Mouse (Mus musculus) C2C12 (cell line): ENCODE measurements at regions not wholly inside any gene's neighbourhood (a gene's known extent, or its start where the extent isn't known, plus 50 kb on each side); places are given as distances from the start of the nearest gene placed in this dataset.

Experiments
- H3K27me3 ChIP-seq: one replicate; pipeline ENCODE4 v1.6.1; 2011; ENCODE audit not compliant: control insufficient read depth, insufficient read depth, insufficient read length
- H3K36me3 ChIP-seq: one replicate; pipeline ENCODE4 v1.6.1; 2011; ENCODE audit not compliant: control insufficient read depth, insufficient read depth
- H3K4me3 ChIP-seq: one replicate; pipeline ENCODE4 v1.5.1; 2011; ENCODE audit warnings: mild to moderate bottlenecking, control low read depth; ENCODE audit not compliant: poor library complexity, insufficient read depth, severe bottlenecking
- H3K79me2 ChIP-seq: one replicate; pipeline ENCODE4 v1.6.1; 2011; ENCODE audit not compliant: control insufficient read depth, insufficient read depth
- H3K79me3 ChIP-seq: one replicate; pipeline ENCODE4 v1.6.1; 2011; ENCODE audit warnings: low read depth, control low read depth
- H3ac ChIP-seq: one replicate; pipeline ENCODE3; 2011; ENCODE audit warnings: low read depth; ENCODE audit not compliant: control insufficient read depth, insufficient read length
- CEBPB ChIP-seq: IDR thresholded peaks from one replicate; pipeline ENCODE4 v1.6.1; 2011; ENCODE audit warnings: low read depth, mild to moderate bottlenecking, control low read depth, moderate library complexity
- CTCF ChIP-seq: IDR thresholded peaks from one replicate; pipeline ENCODE4 v1.5.1; 2011; ENCODE audit not compliant: control insufficient read depth, insufficient read depth, insufficient read length
- FOSL1 ChIP-seq: IDR thresholded peaks from one replicate; pipeline ENCODE4 v1.8.0; 2011; ENCODE audit warnings: mild to moderate bottlenecking, low read length; ENCODE audit not compliant: poor library complexity, insufficient read depth, severe bottlenecking
- MAX ChIP-seq: IDR thresholded peaks from one replicate; pipeline ENCODE4 v1.6.1; 2011; ENCODE audit warnings: mild to moderate bottlenecking, control low read depth
- MYOD1 ChIP-seq: IDR thresholded peaks from one replicate; pipeline ENCODE4 v1.6.1; 2011; ENCODE audit warnings: low read depth; ENCODE audit not compliant: control insufficient read depth, insufficient read length
- MYOG ChIP-seq: IDR thresholded peaks from one replicate; pipeline ENCODE4 v1.6.1; 2011; ENCODE audit not compliant: control insufficient read depth, insufficient read length; ENCODE audit errors: extremely low read depth
- USF1 ChIP-seq: IDR thresholded peaks from one replicate; pipeline ENCODE4 v1.6.1; 2011; ENCODE audit warnings: low read depth, mild to moderate bottlenecking, control low read depth, moderate library complexity

GRCm38 (mm10) chr9:61310574-61310973 is 61.6 kb upstream of the Tle3 start:
- Histone ChIP-seq H3K27me3 (no peaks in the 10 kb centered on the region), H3K36me3 (no peaks in the 10 kb centered on the region), H3K4me3 (no peak overlapping the region), H3ac (no peak overlapping the region), H3K79me2 (no peaks in the 10 kb centered on the region), H3K79me3 (no peaks in the 10 kb centered on the region)
- TF ChIP-seq MAX, result no peak
- TF ChIP-seq USF1, result no peak
- no peak for TF ChIP-seq MYOD1
- TF ChIP-seq CTCF, result no peak
- TF ChIP-seq FOSL1, result no peak
- no peak for TF ChIP-seq CEBPB
- TF ChIP-seq MYOG, result no peak

GRCm38 (mm10) chr9:61311604-61312003 is 60.6 kb upstream of the Tle3 start:
- no peak overlapping the region for H3K4me3 ChIP-seq
- no peaks in the 10 kb centered on the region for H3K79me3 ChIP-seq
- no peaks in the 10 kb centered on the region for H3K79me2 ChIP-seq
- no peak overlapping the region for H3ac ChIP-seq
- H3K27me3 ChIP-seq, result no peaks in the 10 kb centered on the region
- TF ChIP-seq MAX (no peak), MYOD1 (no peak), FOSL1 (no peak), CTCF (no peak), MYOG (no peak), CEBPB (no peak)
- no peaks in the 10 kb centered on the region for H3K36me3 ChIP-seq

GRCm38 (mm10) chr9:61314630-61315179 is 57.5 kb upstream of the Tle3 start:
- H3K36me3 ChIP-seq, result no peaks in the 10 kb centered on the region
- no peaks in the 10 kb centered on the region for H3K79me2 ChIP-seq
- H3K4me3 ChIP-seq, result no peak overlapping the region
- H3K79me3 ChIP-seq, result no peaks in the 10 kb centered on the region
- no peak overlapping the region for H3ac ChIP-seq
- TF ChIP-seq CTCF, result no peak
- TF ChIP-seq CEBPB, result no peak
- TF ChIP-seq MYOG, result no peak
- no peak for TF ChIP-seq USF1
- TF ChIP-seq FOSL1, result no peak
- TF ChIP-seq MYOD1, result no peak
- no peaks in the 10 kb centered on the region for H3K27me3 ChIP-seq

GRCm38 (mm10) chr9:61315371-61316298 is 56.5 kb upstream of the Tle3 start:
- no peaks in the 10 kb centered on the region for H3K36me3 ChIP-seq
- H3K79me2 ChIP-seq, result no peaks in the 10 kb centered on the region
- no peak for TF ChIP-seq CEBPB
- TF ChIP-seq USF1, result no peak
- no peak for TF ChIP-seq CTCF
- no peak for TF ChIP-seq MYOD1
- TF ChIP-seq FOSL1, result no peak
- no peak for TF ChIP-seq MAX
- no peak for TF ChIP-seq MYOG
- no peak overlapping the region for H3K4me3 ChIP-seq
- H3ac ChIP-seq, result no peak overlapping the region
- no peaks in the 10 kb centered on the region for H3K27me3 ChIP-seq
- no peaks in the 10 kb centered on the region for H3K79me3 ChIP-seq

- H3K79me3 ChIP-seq, result no peaks in the 10 kb centered on the region
- H3K79me2 ChIP-seq, result no peaks in the 10 kb centered on the region
- H3ac ChIP-seq, result no peak overlapping the region
- H3K27me3 ChIP-seq, result no peaks in the 10 kb centered on the region
- H3K4me3 ChIP-seq, result no peak overlapping the region
- H3K36me3 ChIP-seq, result no peaks in the 10 kb centered on the region
- TF ChIP-seq CEBPB, result no peak
- TF ChIP-seq USF1, result no peak
- TF ChIP-seq FOSL1, result no peak
- no peak for TF ChIP-seq MYOG
- no peak for TF ChIP-seq CTCF
- TF ChIP-seq MYOD1, result no peak
- no peak for TF ChIP-seq MAX
Observed at GRCm38 (mm10) chr9:61316442-61316841, 55.7 kb upstream of the Tle3 start.

- H3K36me3 ChIP-seq, result no peaks in the 10 kb centered on the region
- no peak overlapping the region for H3ac ChIP-seq
- no peaks in the 10 kb centered on the region for H3K27me3 ChIP-seq
- no peaks in the 10 kb centered on the region for H3K79me2 ChIP-seq
- no peaks in the 10 kb centered on the region for H3K79me3 ChIP-seq
- H3K4me3 ChIP-seq, result no peak overlapping the region
- TF ChIP-seq FOSL1 (no peak), MYOD1 (no peak), CEBPB (no peak), USF1 (no peak), CTCF (no peak), MAX (no peak), MYOG (no peak)
Observed at GRCm38 (mm10) chr9:61319721-61320120, 52.4 kb upstream of the Tle3 start.
